Mouse (Mus musculus) layer of hippocampus, adult 9-11 months (tissue): ENCODE data around the gene Vstm5.
"Not testable (repeated sequence)": the region's sequence is repeated elsewhere in the genome, so short reads cannot be mapped to it uniquely, and the experiment has no call there.

ENCODE experiments used
- DNase-seq: peaks from one replicate; pipeline ENCODE4 v3.0.0; 2022

The Vstm5 gene

GRCm38 (mm10) chr9:15239042-15239925 is at the start of gene Vstm5:
Gene Vstm5 (plus strand): TSS chr9:15239045.
- DNase-seq: no peak

DNA sequence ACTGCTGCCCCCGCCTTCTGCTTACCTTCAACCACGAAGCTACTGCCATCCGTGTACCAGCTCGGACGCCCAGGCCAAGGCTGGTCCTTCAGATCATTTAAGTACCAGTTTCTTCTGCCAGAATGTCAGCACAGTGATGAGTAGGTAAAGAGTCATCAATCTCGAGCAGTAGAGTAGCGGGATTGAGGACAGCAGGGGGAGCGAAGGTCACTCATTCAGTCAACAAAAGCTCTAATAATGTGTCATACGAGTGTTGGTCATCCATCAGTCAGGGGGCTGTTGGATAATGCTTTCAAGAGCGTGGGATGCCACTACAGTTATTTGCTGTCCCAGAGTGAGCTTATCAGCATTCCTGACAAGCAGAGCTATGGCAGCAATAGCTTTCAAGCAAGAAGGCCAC is 44.0 kb upstream of the Vstm5 start:
- DNase-seq: not testable (repeated sequence)

DNA sequence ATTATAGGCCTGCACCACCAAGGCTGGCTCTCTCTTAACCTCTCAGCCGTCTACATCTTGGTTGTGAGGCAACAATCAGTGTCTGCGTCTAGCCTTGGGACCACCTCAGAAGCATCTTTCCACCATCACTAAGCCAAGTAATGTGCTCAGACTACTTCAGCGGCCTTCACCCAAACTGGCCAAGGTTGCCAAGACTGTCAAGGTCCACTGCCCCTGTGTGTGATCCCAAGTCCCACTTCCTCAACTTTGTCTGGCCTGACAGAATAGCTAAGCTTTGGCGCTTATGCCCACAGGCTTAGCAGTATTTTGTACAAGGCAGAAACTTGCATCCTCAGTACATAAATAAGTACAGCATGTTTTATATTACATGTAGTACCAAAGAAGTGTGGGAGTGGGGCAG is 32.2 kb upstream of the Vstm5 start:
- no peak for DNase-seq

DNA sequence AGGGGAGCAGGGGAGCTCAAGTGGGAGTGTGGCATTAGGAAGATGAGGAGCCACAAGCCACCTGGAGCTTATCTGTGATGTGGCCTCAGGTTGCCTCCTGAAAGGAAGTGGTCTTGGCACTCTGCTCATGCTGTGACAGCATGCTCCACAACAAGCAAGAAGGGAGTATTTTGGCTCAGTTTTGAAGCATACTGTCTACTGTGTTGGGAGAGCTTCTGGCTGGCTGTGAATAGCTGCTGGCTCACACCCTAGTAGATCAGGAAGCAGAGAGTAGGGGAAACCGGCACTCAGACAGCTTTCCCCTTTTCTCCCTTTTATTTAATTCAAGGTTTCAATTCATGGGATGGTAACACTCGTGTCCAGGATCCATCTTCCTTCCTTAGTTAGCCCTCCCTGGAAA is 29.5 kb upstream of the Vstm5 start:
- no peak for DNase-seq

GRCm38 (mm10) chr9:15211876-15212275 is 27.0 kb upstream of the Vstm5 start:
- no peak for DNase-seq

- no peak for DNase-seq
Observed at GRCm38 (mm10) chr9:15213695-15214094, 25.1 kb upstream of the Vstm5 start.

DNA sequence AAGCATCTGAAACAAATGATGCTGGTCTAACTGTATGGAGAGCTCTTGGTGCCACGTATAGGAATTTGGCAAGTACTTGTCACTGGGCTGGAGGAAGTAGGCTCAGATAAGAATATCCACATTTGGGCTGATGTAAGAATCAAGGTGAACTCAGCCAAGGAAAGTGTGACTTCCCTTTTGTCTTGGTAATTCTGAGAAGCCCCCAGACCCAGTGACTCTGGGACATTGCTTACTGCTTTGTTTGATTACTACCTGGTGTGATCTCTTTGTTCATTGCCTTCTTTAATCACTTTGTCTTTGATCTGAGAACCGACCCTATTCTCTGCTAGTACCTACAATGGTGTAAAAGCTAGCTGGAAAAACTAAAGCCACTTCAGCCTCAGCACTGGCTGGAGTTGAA is 13.9 kb upstream of the Vstm5 start:
- no peak for DNase-seq

DNA sequence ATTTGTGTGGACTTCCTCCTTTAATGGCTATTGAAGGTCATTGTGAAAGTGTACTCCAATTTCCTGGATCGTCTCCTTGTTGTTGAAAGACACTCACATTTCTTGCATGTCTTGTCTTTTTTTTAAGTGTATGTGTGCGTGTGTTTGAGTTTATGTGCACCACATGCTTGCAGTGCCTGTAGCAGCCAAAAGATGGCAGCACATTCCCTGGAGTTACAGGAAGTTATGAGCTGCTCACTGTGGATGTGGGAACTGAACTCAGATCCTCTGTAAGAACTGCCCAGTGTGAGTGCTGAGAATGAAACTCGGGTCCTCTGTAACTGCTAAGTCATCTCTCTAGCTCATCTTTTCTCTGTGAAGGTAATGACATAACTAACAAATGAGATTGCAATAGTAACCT is 6.4 kb upstream of the Vstm5 start:
- no peak for DNase-seq

- DNase-seq: no peak
Observed at GRCm38 (mm10) chr9:15233604-15234003, 5.2 kb upstream of the Vstm5 start.

- DNase-seq: no peak
Observed at GRCm38 (mm10) chr9:15235986-15236385, 2.9 kb upstream of the Vstm5 start.

DNA sequence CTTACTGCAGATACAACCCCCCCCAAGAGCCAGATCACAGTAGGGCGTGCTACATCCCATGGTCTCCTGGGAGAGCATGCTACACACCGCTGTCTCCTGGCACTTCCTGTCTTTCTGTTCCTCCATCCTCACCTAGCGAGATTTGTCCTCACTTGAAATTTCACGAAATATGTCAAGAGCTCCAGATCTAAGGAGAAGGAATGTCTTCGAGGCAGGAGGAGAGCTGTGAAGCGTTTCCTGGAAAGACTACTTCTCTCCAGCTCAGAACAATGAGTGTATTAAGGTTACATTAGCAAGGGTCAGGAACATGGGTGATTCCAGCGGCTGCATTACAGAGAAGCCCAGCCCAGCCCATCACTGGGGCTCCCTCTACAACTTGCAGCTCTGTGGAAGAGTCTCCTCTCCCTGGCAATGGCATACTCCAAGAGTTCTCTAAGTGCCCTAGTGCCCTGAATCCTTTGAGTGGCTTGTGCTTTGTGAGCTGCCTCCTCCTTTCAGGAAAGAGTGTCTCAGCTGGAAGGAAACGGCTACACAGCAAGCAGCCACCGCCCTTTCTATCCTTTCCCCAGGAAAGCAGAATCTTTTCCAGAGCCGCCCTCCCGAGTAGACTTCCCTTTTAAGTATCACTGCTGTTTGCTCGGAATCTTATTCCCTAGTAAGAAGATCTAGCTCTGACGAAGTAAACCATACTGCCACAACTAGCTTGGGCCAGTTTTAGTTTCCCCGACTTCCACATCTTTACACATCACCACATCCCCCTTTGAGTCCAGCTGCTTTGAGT is 1.1 kb upstream of the Vstm5 start:
- no peak for DNase-seq

- DNase-seq: no peak
Observed at GRCm38 (mm10) chr9:15238297-15238990, 401 bp upstream of the Vstm5 start.

GRCm38 (mm10) chr9:15240006-15240405 is 1.2 kb downstream of the Vstm5 start:
- no peak for DNase-seq

DNA sequence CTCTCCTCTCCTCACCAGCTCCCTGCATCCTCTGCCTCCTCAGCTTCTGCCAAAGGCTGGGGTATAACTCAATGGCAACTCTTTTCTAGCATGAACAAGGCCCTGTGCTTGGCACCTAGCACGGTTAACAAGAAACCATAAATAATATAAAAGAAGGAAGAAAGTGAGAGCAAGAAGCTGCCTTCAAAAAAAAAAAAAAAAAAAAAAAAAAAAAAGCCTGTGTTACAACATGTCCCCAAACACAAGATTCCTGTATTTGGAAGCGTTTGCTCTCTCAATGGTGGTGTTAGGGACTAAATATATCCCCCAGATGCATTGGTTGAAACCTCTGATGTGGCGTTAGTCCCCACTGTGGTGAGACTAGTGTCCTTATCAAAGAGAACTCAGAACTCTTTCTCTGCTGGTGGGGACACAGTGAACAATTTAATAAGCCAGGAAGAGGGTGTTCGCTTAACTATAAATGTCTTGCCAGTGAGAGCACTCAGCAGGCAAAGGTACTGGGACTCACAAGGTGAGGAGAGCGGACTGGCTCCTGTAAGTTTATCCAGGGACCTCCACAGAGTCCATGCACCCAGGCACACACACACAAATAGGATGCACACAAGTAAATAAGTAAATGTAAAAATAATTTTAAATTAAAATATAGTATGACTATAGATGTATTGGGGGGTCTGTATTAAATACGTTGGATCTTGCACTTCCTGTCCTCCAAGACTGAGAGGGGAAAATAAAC is 2.2 kb downstream of the Vstm5 start:
- no peak for DNase-seq

DNA sequence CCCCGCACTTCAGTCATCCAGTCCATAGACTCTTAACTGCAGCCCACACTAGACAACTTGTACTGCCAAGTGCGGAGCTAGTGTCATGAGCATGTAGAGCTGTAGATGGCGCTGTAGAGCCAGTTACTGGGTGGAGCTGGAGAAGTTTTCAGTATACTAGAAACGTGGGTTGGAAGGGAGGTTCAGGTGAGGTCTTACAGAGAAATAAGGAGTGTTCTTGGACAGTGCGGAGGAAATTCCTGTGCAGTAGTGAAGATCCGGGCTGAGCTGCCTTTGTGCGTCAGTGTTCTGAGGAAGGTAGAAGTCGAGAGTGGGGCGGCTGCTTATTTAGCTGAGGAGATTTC is 2.7 kb downstream of the Vstm5 start:
- no peak for DNase-seq

DNA sequence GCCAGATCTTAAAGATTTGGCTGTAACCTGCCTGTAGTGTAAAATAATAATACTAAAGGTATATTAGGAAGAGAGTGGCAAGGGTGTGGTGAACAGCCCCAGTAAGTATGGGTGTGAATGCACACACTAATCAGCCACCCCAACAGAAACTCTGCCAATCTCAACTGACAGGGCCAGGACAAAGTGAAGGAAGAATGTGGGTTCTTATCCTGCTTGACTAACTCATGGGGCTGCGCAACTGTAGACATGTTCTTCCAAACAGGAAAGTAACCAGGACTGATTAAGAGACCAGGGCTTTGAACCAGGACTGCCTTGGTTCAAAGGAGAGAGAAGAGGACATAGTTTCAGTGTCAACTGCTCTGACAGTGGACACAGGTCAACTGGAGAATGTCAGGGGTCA is 3.3 kb downstream of the Vstm5 start:
- DNase-seq: no peak

- no peak for DNase-seq
Observed at GRCm38 (mm10) chr9:15245319-15246075, 6.7 kb downstream of the Vstm5 start.

GRCm38 (mm10) chr9:15250376-15250775 is 11.5 kb downstream of the Vstm5 start:
- DNase-seq: no peak

GRCm38 (mm10) chr9:15252196-15252595 is 13.4 kb downstream of the Vstm5 start:
- no peak for DNase-seq

GRCm38 (mm10) chr9:15254501-15254900 is 15.7 kb downstream of the Vstm5 start:
- no peak for DNase-seq

DNA sequence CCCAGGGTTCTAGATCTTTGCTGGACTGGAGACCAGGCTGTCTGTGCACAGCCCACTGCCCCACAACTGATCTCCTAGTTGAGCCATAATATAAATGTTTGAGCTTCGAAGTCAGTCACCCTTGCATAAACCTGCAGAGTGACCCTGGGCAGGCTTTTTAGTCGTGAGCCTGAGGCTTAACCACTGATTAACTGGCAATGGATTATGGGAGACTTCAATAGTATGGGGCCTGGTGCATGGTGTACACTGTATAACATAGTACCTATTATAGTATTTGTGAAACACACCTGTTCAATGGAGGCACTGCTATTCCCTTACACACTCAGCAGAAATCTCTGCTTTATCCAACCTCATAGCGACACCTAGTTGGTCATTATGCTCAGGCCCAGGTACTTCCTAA is 17.4 kb downstream of the Vstm5 start:
- DNase-seq: no peak

- no peak for DNase-seq
Observed at GRCm38 (mm10) chr9:15261980-15262379, 23.1 kb downstream of the Vstm5 start.
